Comparison of ENCODE assay signal across 15 mouse cellular contexts in genomic region chr13:43540205-43540815, GRCm38 (mm10). TPM values are rescaled to one million over a fixed set of nuclear protein-coding genes. Genes with fewer than 3 reads are reported as not detected.
A peak's percentile ranks its signal among the peaks of the same experiment; 100 is the strongest.
DNase-seq lines count a peak whose midpoint lies in the region; ATAC-seq lines count a peak whose summit lies in the region.
"Had no signal": no experiment of that assay in that cellular context is flagged by ENCODE, and none has a peak within 500 bp of the region (broad histone marks: within the 10 kb centered on the region; RNA-seq: fewer than 3 reads in every experiment).

No protein-coding gene starts in this region.

- H3K4me1 ChIP-seq in forebrain, embryonic 13.5 days = peaks cover 24% of the 10 kb centered on the region
- H3K4me1 ChIP-seq in forebrain, embryonic 11.5 days (replicated peaks; ENCODE audit: control insufficient read depth, insufficient read depth, low read length) = peaks cover 2% of the 10 kb centered on the region; the same call in 1 of the 2 replicates
- 0 out of 2 replicates have a peak, but pooled peaks cover 8% of the 10 kb centered on the region for H3K4me1 ChIP-seq in hindbrain, embryonic 15.5 days (replicated peaks)
- peaks cover 8% of the 10 kb centered on the region; the same call in 1 of the 2 replicates for H3K4me1 ChIP-seq in hindbrain, embryonic 10.5 days (replicated peaks)
- peaks cover 20% of the 10 kb centered on the region for H3K4me1 ChIP-seq in forebrain, embryonic 14.5 days (ENCODE audit: control insufficient read depth, insufficient read depth, low read length)
- H3K4me1 ChIP-seq: liver, embryonic 15.5 days; stomach, embryonic 15.5 days had no signal

- H3K36me3 ChIP-seq in forebrain, embryonic 13.5 days (ENCODE audit: poor library complexity, severe bottlenecking) = peaks cover 9% of the 10 kb centered on the region; the same call in 1 of the 2 replicates
- H3K36me3 ChIP-seq in forebrain, embryonic 11.5 days (ENCODE audit: control insufficient read depth, insufficient read depth, low read length) = no peaks in the 10 kb centered on the region
- peaks cover 7% of the 10 kb centered on the region; the same call in 1 of the 2 replicates for H3K36me3 ChIP-seq in hindbrain, embryonic 15.5 days
- peaks cover 15% of the 10 kb centered on the region for H3K36me3 ChIP-seq in hindbrain, embryonic 10.5 days
- H3K36me3 ChIP-seq in forebrain, embryonic 14.5 days (ENCODE audit: control insufficient read depth, insufficient read depth, low read length) = peaks cover 7% of the 10 kb centered on the region; the same call in 1 of the 2 replicates
- H3K36me3 ChIP-seq: stomach, embryonic 15.5 days had no signal

- no peak overlapping the region for H3K4me2 ChIP-seq in forebrain, embryonic 13.5 days
- H3K4me2 ChIP-seq in forebrain, embryonic 11.5 days (ENCODE audit: low read depth, low read length, severe bottlenecking) = no peak overlapping the region
- H3K4me2 ChIP-seq in hindbrain, embryonic 15.5 days = no peak overlapping the region
- H3K4me2 ChIP-seq in forebrain, embryonic 14.5 days (ENCODE audit: low read length) = peak overlapping the region; percentile 3; the same call in 1 of the 2 replicates
- H3K4me2 ChIP-seq: heart, embryonic 11.5 days; liver, embryonic 15.5 days; midbrain, embryonic 12.5 days; stomach, embryonic 15.5 days had no signal

- H3K27ac ChIP-seq in forebrain, embryonic 13.5 days = no peak overlapping the region
- H3K27ac ChIP-seq in forebrain, embryonic 11.5 days (ENCODE audit: low read depth, low read length) = no peak overlapping the region
- no peak overlapping the region for H3K27ac ChIP-seq in hindbrain, embryonic 15.5 days (replicated peaks)
- no peak overlapping the region for H3K27ac ChIP-seq in hindbrain, embryonic 10.5 days
- H3K27ac ChIP-seq in forebrain, embryonic 14.5 days (ENCODE audit: low read depth, low read length) = no peak overlapping the region
- H3K27ac ChIP-seq: liver, embryonic 15.5 days; midbrain, embryonic 12.5 days; stomach, embryonic 15.5 days had no signal

- no peaks in the 10 kb centered on the region for H3K27me3 ChIP-seq in forebrain, embryonic 13.5 days
- no peaks in the 10 kb centered on the region for H3K27me3 ChIP-seq in forebrain, embryonic 11.5 days (ENCODE audit: control insufficient read depth, insufficient read depth, low read length)
- no peaks in the 10 kb centered on the region for H3K27me3 ChIP-seq in hindbrain, embryonic 15.5 days
- no peaks in the 10 kb centered on the region for H3K27me3 ChIP-seq in hindbrain, embryonic 10.5 days (ENCODE audit: insufficient read depth, poor library complexity, severe bottlenecking)
- no peaks in the 10 kb centered on the region for H3K27me3 ChIP-seq in forebrain, embryonic 14.5 days (replicated peaks; ENCODE audit: control insufficient read depth, insufficient read depth, low read length)
- H3K27me3 ChIP-seq: liver, embryonic 15.5 days; midbrain, embryonic 12.5 days; stomach, embryonic 15.5 days had no signal

- no peak for DNase-seq in forebrain, embryonic 11.5 days (ENCODE audit: low spot score)
- no peak for DNase-seq in hindbrain, embryonic 10.5 days (ENCODE audit: low spot score)
- peak; percentile 64 for DNase-seq in brain, adult 2 months (ENCODE audit: low read depth, low spot score)
- DNase-seq in forebrain, embryonic 14.5 days (ENCODE audit: low spot score) = peak; percentile 75
- no peak for DNase-seq in spleen, postnatal 36 days (ENCODE audit: low spot score in 2 of 2)
- DNase-seq in embryo, embryonic 10 days (ENCODE audit: low spot score) = no peak
- DNase-seq: lung, postnatal 14 days; right cerebral cortex, postnatal 4 days; thymus, postnatal 14 days had no signal

- WGBS in forebrain, embryonic 13.5 days = 69% methylated on average over 14 of the region's 14 CpGs
- 90% methylated on average over 14 of the region's 14 CpGs for WGBS in forebrain, embryonic 11.5 days
- 74% methylated on average over 14 of the region's 14 CpGs for WGBS in hindbrain, embryonic 15.5 days
- 92% methylated on average over 14 of the region's 14 CpGs for WGBS in hindbrain, embryonic 10.5 days
- 50% methylated on average over 14 of the region's 14 CpGs for WGBS in forebrain, embryonic 14.5 days

- H3K4me3 ChIP-seq in forebrain, embryonic 13.5 days = no peak overlapping the region
- no peak overlapping the region for H3K4me3 ChIP-seq in forebrain, embryonic 11.5 days (ENCODE audit: low read depth, low read length)
- no peak overlapping the region for H3K4me3 ChIP-seq in hindbrain, embryonic 15.5 days
- no peak overlapping the region for H3K4me3 ChIP-seq in hindbrain, embryonic 10.5 days
- H3K4me3 ChIP-seq in forebrain, embryonic 14.5 days (ENCODE audit: low read depth, low read length) = no peak overlapping the region
- H3K4me3 ChIP-seq: liver, embryonic 15.5 days; midbrain, embryonic 12.5 days; stomach, embryonic 15.5 days had no signal

- no peak for ATAC-seq in forebrain, embryonic 13.5 days
- no peak for ATAC-seq in forebrain, embryonic 11.5 days (replicated peaks; ENCODE audit: low FRiP score)
- peak; percentile 54; the same call in 1 of the 2 replicates for ATAC-seq in hindbrain, embryonic 15.5 days (ENCODE audit: low FRiP score, low read depth)
- ATAC-seq in forebrain, embryonic 14.5 days = peak; percentile 77

- H3K9ac ChIP-seq in forebrain, embryonic 13.5 days = 0 out of 2 replicates have a peak overlapping the region, but pooled peaks have one; percentile 23
- H3K9ac ChIP-seq in forebrain, embryonic 11.5 days (ENCODE audit: low read length) = no peak overlapping the region
- H3K9ac ChIP-seq in hindbrain, embryonic 15.5 days = no peak overlapping the region
- no peak overlapping the region for H3K9ac ChIP-seq in forebrain, embryonic 14.5 days (ENCODE audit: low read length)
- H3K9ac ChIP-seq: liver, embryonic 15.5 days; midbrain, embryonic 12.5 days; stomach, embryonic 15.5 days had no signal

- H3K9me3 ChIP-seq in forebrain, embryonic 13.5 days (replicated peaks) = no peaks in the 10 kb centered on the region
- H3K9me3 ChIP-seq in forebrain, embryonic 11.5 days (ENCODE audit: control insufficient read depth, low read length) = no peaks in the 10 kb centered on the region
- no peaks in the 10 kb centered on the region for H3K9me3 ChIP-seq in hindbrain, embryonic 15.5 days
- no peaks in the 10 kb centered on the region for H3K9me3 ChIP-seq in hindbrain, embryonic 10.5 days
- no peaks in the 10 kb centered on the region for H3K9me3 ChIP-seq in forebrain, embryonic 14.5 days (replicated peaks; ENCODE audit: control insufficient read depth, low read length)
- H3K9me3 ChIP-seq: liver, embryonic 15.5 days; midbrain, embryonic 12.5 days; stomach, embryonic 15.5 days had no signal

RNA-seq across cellular contexts. Expression of gene Mcur1, which starts 19.7 kb away (rescaled TPM):
- polyA plus RNA-seq in forebrain, embryonic 13.5 days (2015; fragmentation: Nextera tagmentation; extraction: Ambion mirVana) = 9.3 and 9.6 TPM in 2 replicates
- 12.2 and 12.9 TPM in 2 replicates for polyA plus RNA-seq in forebrain, embryonic 11.5 days (2014; fragmentation: Nextera tagmentation; extraction: Ambion mirVana)
- polyA plus RNA-seq in hindbrain, embryonic 15.5 days (2015; fragmentation: Nextera tagmentation; extraction: Ambion mirVana) = 8.1 and 8.2 TPM in 2 replicates
- 7.3 and 8.9 TPM in 2 replicates for polyA plus RNA-seq in hindbrain, embryonic 10.5 days (2016; fragmentation: Nextera tagmentation; extraction: Ambion mirVana)
- polyA plus RNA-seq in forebrain, embryonic 14.5 days (2014; fragmentation: Nextera tagmentation; extraction: Ambion mirVana) = 7.2 and 7.6 TPM in 2 replicates

RNA-seq across cellular contexts. Expression of gene Ranbp9, which starts 59.2 kb away (rescaled TPM):
- polyA plus RNA-seq in forebrain, embryonic 13.5 days (2015; fragmentation: Nextera tagmentation; extraction: Ambion mirVana) = 12.4 and 12.7 TPM in 2 replicates
- polyA plus RNA-seq in forebrain, embryonic 11.5 days (2014; fragmentation: Nextera tagmentation; extraction: Ambion mirVana) = 12.5 and 15.3 TPM in 2 replicates
- polyA plus RNA-seq in hindbrain, embryonic 15.5 days (2015; fragmentation: Nextera tagmentation; extraction: Ambion mirVana) = 13.6 and 14.6 TPM in 2 replicates
- polyA plus RNA-seq in hindbrain, embryonic 10.5 days (2016; fragmentation: Nextera tagmentation; extraction: Ambion mirVana) = 8.7 and 9.4 TPM in 2 replicates
- polyA plus RNA-seq in forebrain, embryonic 14.5 days (2014; fragmentation: Nextera tagmentation; extraction: Ambion mirVana) = 15.4 and 16.4 TPM in 2 replicates

Comparison
In these comparisons a context has a peak if more than half of its experiments do, and no peak if none do; other contexts are left out.
1. ATAC-seq: peak in hindbrain, embryonic 15.5 days (single experiment) and forebrain, embryonic 14.5 days (single experiment); none in forebrain, embryonic 13.5 days (single experiment) and forebrain, embryonic 11.5 days (single experiment).
2. DNase-seq: peak in brain, adult 2 months (single experiment) and forebrain, embryonic 14.5 days (single experiment); none in forebrain, embryonic 11.5 days (single experiment), hindbrain, embryonic 10.5 days (single experiment), spleen, postnatal 36 days (0 of 2) and embryo, embryonic 10 days (single experiment).